Mouse (Mus musculus) hindbrain, embryonic 13.5 days (tissue): ENCODE data around the gene Stk24. TPM values are rescaled to one million over a fixed set of nuclear protein-coding genes. Genes with fewer than 3 reads are reported as not detected.

Experiments used
- ATAC-seq: fragments of 200-750 bp; cut with Nextera tagmentation; 2 replicates; pipeline ENCODE4 v1.8.0; 2017; ENCODE audit warnings: moderate TSS enrichment; ENCODE audit not compliant: low FRiP score
- H3K27ac ChIP-seq: fragments of 300-500 bp; sonication (generic); 2 replicates; pipeline ENCODE4 v1.5.1; 2015; ENCODE audit warnings: inconsistent platforms, mild to moderate bottlenecking, moderate library complexity
- H3K27me3 ChIP-seq: fragments of 300-500 bp; sonication (generic); 2 replicates; pipeline ENCODE4 v1.6.1; 2015; ENCODE audit warnings: mild to moderate bottlenecking, inconsistent platforms
- H3K36me3 ChIP-seq: fragments of 300-500 bp; sonication (generic); 2 replicates; pipeline ENCODE4 v1.6.1; 2015; ENCODE audit warnings: mild to moderate bottlenecking, inconsistent platforms
- H3K4me1 ChIP-seq: fragments of 300-500 bp; sonication (generic); replicated peaks from 2 replicates; pipeline ENCODE4 v1.6.1; 2015; ENCODE audit warnings: inconsistent platforms
- H3K4me2 ChIP-seq: fragments of 300-500 bp; sonication (generic); 2 replicates; pipeline ENCODE4 v1.6.1; 2015; ENCODE audit warnings: inconsistent platforms, mild to moderate bottlenecking, moderate library complexity
- H3K4me3 ChIP-seq: fragments of 300-500 bp; sonication (generic); 2 replicates; pipeline ENCODE4 v1.5.1; 2015; ENCODE audit warnings: mild to moderate bottlenecking, inconsistent platforms
- H3K9ac ChIP-seq: fragments of 300-500 bp; sonication (generic); 2 replicates; pipeline ENCODE4 v1.6.1; 2015; ENCODE audit warnings: mild to moderate bottlenecking, inconsistent platforms
- H3K9me3 ChIP-seq: fragments of 300-500 bp; sonication (generic); 2 replicates; pipeline ENCODE4 v1.6.1; 2016; ENCODE audit warnings: inconsistent platforms
- whole genome bisulfite sequencing: fragments of 180-500 bp; shearing (Covaris S2); methylation state at CpG from one replicate; pipeline ENCODE4 v1.1.7; 2015; 5-methylcytosine and 5-hydroxymethylcytosine counted together
- polyA plus RNA-seq: library from polyadenylated mRNA; unstranded; fragments of >200 nt; fragmentation: Nextera tagmentation; extraction: Ambion mirVana; gene quantifications from 2 replicates; pipeline ENCODE4 v1.2.1, GENCODE M21; 2015

The Stk24 gene
- polyA plus RNA-seq, 1 experiment from 2014 or later: 20.2 TPM

GRCm38 (mm10) chr14:121344928-121345327 is 34.9 kb downstream of the Stk24 start:
- WGBS: 83% methylated on average over 5 of the region's 5 CpGs
- Histone ChIP-seq H3K4me2 (no peak overlapping the region), H3K9me3 (no peaks in the 10 kb centered on the region), H3K36me3 (no peaks in the 10 kb centered on the region), H3K9ac (no peak overlapping the region), H3K4me1 (peaks cover 48% of the 10 kb centered on the region), H3K27me3 (no peaks in the 10 kb centered on the region), H3K4me3 (no peak overlapping the region), H3K27ac (no peak overlapping the region)
- ATAC-seq: no peak

- Histone ChIP-seq H3K36me3 (no peaks in the 10 kb centered on the region), H3K9ac (no peak overlapping the region), H3K4me3 (no peak overlapping the region), H3K27ac (no peak overlapping the region), H3K4me2 (no peak overlapping the region), H3K27me3 (no peaks in the 10 kb centered on the region), H3K9me3 (no peaks in the 10 kb centered on the region), H3K4me1 (peaks cover 40% of the 10 kb centered on the region)
- ATAC-seq: no peak
- WGBS: 85% methylated on average over 3 of the region's 3 CpGs
Observed at GRCm38 (mm10) chr14:121342885-121343284, 36.9 kb downstream of the Stk24 start.

- WGBS: 81% methylated on average over 8 of the region's 8 CpGs
- ATAC-seq: no peak
- Histone ChIP-seq H3K4me3 (no peak overlapping the region), H3K4me1 (peaks cover 28% of the 10 kb centered on the region), H3K9ac (no peak overlapping the region), H3K4me2 (no peak overlapping the region), H3K36me3 (peaks cover 16% of the 10 kb centered on the region), H3K9me3 (no peaks in the 10 kb centered on the region), H3K27ac (no peak overlapping the region), H3K27me3 (no peaks in the 10 kb centered on the region)
Observed at GRCm38 (mm10) chr14:121339951-121340401, 39.8 kb downstream of the Stk24 start.

- peak overlapping the region; percentile 40; the same call in 1 of the 2 replicates for H3K27ac ChIP-seq
- H3K4me2 ChIP-seq: no peak overlapping the region
- no peak overlapping the region for H3K4me3 ChIP-seq
- H3K9ac ChIP-seq: no peak overlapping the region
- 82% methylated on average over 18 of the region's 18 CpGs for WGBS
- H3K36me3 ChIP-seq: peaks cover 16% of the 10 kb centered on the region
- H3K27me3 ChIP-seq: no peaks in the 10 kb centered on the region
- peaks cover 28% of the 10 kb centered on the region for H3K4me1 ChIP-seq
- no peaks in the 10 kb centered on the region for H3K9me3 ChIP-seq
- no peak for ATAC-seq
Observed at GRCm38 (mm10) chr14:121338819-121339573, 40.8 kb downstream of the Stk24 start.

- ATAC-seq: no peak
- no peaks in the 10 kb centered on the region for H3K27me3 ChIP-seq
- H3K9ac ChIP-seq: no peak overlapping the region
- no peak overlapping the region for H3K27ac ChIP-seq
- H3K4me1 ChIP-seq: peaks cover 12% of the 10 kb centered on the region; the same call in 1 of the 2 replicates
- H3K9me3 ChIP-seq: no peaks in the 10 kb centered on the region
- no peak overlapping the region for H3K4me3 ChIP-seq
- 89% methylated on average over 3 of the region's 3 CpGs for WGBS
- H3K4me2 ChIP-seq: no peak overlapping the region
- no peaks in the 10 kb centered on the region for H3K36me3 ChIP-seq
Observed at GRCm38 (mm10) chr14:121330090-121330408, 49.8 kb downstream of the Stk24 start.

GRCm38 (mm10) chr14:121329401-121330089 is 50.3 kb downstream of the Stk24 start:
- H3K9ac ChIP-seq: no peak overlapping the region
- no peaks in the 10 kb centered on the region for H3K27me3 ChIP-seq
- ATAC-seq: no peak
- H3K4me3 ChIP-seq: no peak overlapping the region
- WGBS: 85% methylated on average over 5 of the region's 5 CpGs
- H3K4me1 ChIP-seq: peaks cover 12% of the 10 kb centered on the region; the same call in 1 of the 2 replicates
- H3K27ac ChIP-seq: no peak overlapping the region
- H3K9me3 ChIP-seq: no peaks in the 10 kb centered on the region
- H3K36me3 ChIP-seq: no peaks in the 10 kb centered on the region
- H3K4me2 ChIP-seq: no peak overlapping the region

- H3K36me3 ChIP-seq: no peaks in the 10 kb centered on the region
- no peaks in the 10 kb centered on the region for H3K27me3 ChIP-seq
- H3K4me1 ChIP-seq: peaks cover 12% of the 10 kb centered on the region; the same call in 1 of the 2 replicates
- 91% methylated on average over 5 of the region's 5 CpGs for WGBS
- H3K4me2 ChIP-seq: no peak overlapping the region
- H3K9me3 ChIP-seq: no peaks in the 10 kb centered on the region
- ATAC-seq: no peak
- no peak overlapping the region for H3K4me3 ChIP-seq
- no peak overlapping the region for H3K9ac ChIP-seq
- H3K27ac ChIP-seq: no peak overlapping the region
Observed at GRCm38 (mm10) chr14:121328878-121329277, 50.9 kb downstream of the Stk24 start.

- Histone ChIP-seq H3K4me3 (no peak overlapping the region), H3K9me3 (no peaks in the 10 kb centered on the region), H3K4me1 (peaks cover 24% of the 10 kb centered on the region; the same call in 1 of the 2 replicates), H3K4me2 (no peak overlapping the region), H3K36me3 (no peaks in the 10 kb centered on the region), H3K27me3 (no peaks in the 10 kb centered on the region), H3K27ac (no peak overlapping the region), H3K9ac (no peak overlapping the region)
- WGBS: 89% methylated on average over 2 of the region's 2 CpGs
- ATAC-seq: no peak
Observed at GRCm38 (mm10) chr14:121326432-121326831, 53.4 kb downstream of the Stk24 start.

- no peaks in the 10 kb centered on the region for H3K36me3 ChIP-seq
- H3K9ac ChIP-seq: no peak overlapping the region
- H3K4me2 ChIP-seq: no peak overlapping the region
- no peak overlapping the region for H3K4me3 ChIP-seq
- no peaks in the 10 kb centered on the region for H3K9me3 ChIP-seq
- H3K27me3 ChIP-seq: no peaks in the 10 kb centered on the region
- 90% methylated on average over 17 of the region's 17 CpGs for WGBS
- ATAC-seq: no peak
- no peak overlapping the region for H3K27ac ChIP-seq
- H3K4me1 ChIP-seq: peaks cover 24% of the 10 kb centered on the region; the same call in 1 of the 2 replicates
Observed at GRCm38 (mm10) chr14:121324521-121325330, 55.1 kb downstream of the Stk24 start.

GRCm38 (mm10) chr14:121322641-121323040 is 57.2 kb downstream of the Stk24 start:
- WGBS: 85% methylated on average over 7 of the region's 7 CpGs
- Histone ChIP-seq H3K27ac (no peak overlapping the region), H3K9ac (no peak overlapping the region), H3K36me3 (no peaks in the 10 kb centered on the region), H3K27me3 (no peaks in the 10 kb centered on the region), H3K9me3 (no peaks in the 10 kb centered on the region), H3K4me3 (no peak overlapping the region), H3K4me1 (peaks cover 25% of the 10 kb centered on the region; the same call in 1 of the 2 replicates), H3K4me2 (no peak overlapping the region)
- no peak for ATAC-seq

GRCm38 (mm10) chr14:121322150-121322549 is 57.7 kb downstream of the Stk24 start:
- WGBS: 95% methylated on average over 5 of the region's 5 CpGs
- Histone ChIP-seq H3K9ac (no peak overlapping the region), H3K27ac (no peak overlapping the region), H3K36me3 (no peaks in the 10 kb centered on the region), H3K4me2 (no peak overlapping the region), H3K9me3 (no peaks in the 10 kb centered on the region), H3K27me3 (no peaks in the 10 kb centered on the region), H3K4me3 (no peak overlapping the region), H3K4me1 (peaks cover 25% of the 10 kb centered on the region)
- ATAC-seq: no peak

- Histone ChIP-seq H3K9me3 (no peaks in the 10 kb centered on the region), H3K27ac (no peak overlapping the region), H3K9ac (no peak overlapping the region), H3K4me1 (peaks cover 44% of the 10 kb centered on the region), H3K4me3 (no peak overlapping the region), H3K4me2 (no peak overlapping the region), H3K27me3 (no peaks in the 10 kb centered on the region), H3K36me3 (no peaks in the 10 kb centered on the region)
- no peak for ATAC-seq
- WGBS: 93% methylated on average over 5 of the region's 5 CpGs
Observed at GRCm38 (mm10) chr14:121318382-121318781, 61.4 kb downstream of the Stk24 start.
